In the genomic region with DNA sequence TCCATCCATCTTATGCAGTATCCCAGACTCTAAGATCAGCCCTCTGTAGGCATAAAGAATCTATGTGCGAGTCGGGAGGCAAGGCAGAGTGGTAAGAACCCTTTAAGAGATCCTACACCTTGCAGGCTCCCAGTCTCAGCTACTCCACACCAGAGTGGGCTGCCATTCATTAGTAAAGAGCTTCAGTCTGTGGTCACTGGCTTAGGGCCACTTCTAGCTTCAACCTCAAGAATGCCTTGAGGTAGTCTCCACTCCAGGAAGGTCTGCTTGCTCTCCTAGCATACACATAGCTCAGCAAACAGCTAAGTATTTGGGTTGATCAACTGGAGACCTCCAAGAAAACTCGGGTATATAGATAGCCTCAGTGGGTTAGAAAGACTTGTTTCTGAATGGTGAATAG, we compare ENCODE assay signal across 8 mouse cellular contexts. TPM values are rescaled to one million over a fixed set of nuclear protein-coding genes. Genes with fewer than 3 reads are reported as not detected.
DNase-seq lines count a peak whose midpoint lies in the region; ATAC-seq and TF ChIP-seq lines count a peak whose summit lies in the region.
"Had no signal": no experiment of that assay in that cellular context is flagged by ENCODE, and none has a peak within 500 bp of the region (broad histone marks: within the 10 kb centered on the region; RNA-seq: fewer than 3 reads in every experiment).

No protein-coding gene starts in this region.

- no peaks in the 10 kb centered on the region for H3K36me3 ChIP-seq in lung, embryonic 14.5 days (ENCODE audit: insufficient read depth)
- no peaks in the 10 kb centered on the region for H3K36me3 ChIP-seq in embryonic facial prominence, embryonic 14.5 days (ENCODE audit: control insufficient read depth, insufficient read depth, low read length)
- no peaks in the 10 kb centered on the region for H3K36me3 ChIP-seq in intestine, embryonic 16.5 days (ENCODE audit: control insufficient read depth, insufficient read depth, low read length)
- H3K36me3 ChIP-seq in neural tube, embryonic 13.5 days: no peaks in the 10 kb centered on the region

- H3K9ac ChIP-seq in lung, embryonic 14.5 days: peak overlapping the region; percentile 55; the same call in 1 of the 2 replicates
- 0 out of 2 replicates have a peak overlapping the region, but pooled peaks have one; percentile 50 for H3K9ac ChIP-seq in embryonic facial prominence, embryonic 14.5 days (ENCODE audit: low read depth, low read length)
- H3K9ac ChIP-seq in intestine, embryonic 16.5 days (ENCODE audit: low read depth, low read length): peak overlapping the region; percentile 68
- H3K9ac ChIP-seq in neural tube, embryonic 13.5 days: peak overlapping the region; percentile 67; the same call in 1 of the 2 replicates

- peak overlapping the region; percentile 75 for H3K4me2 ChIP-seq in lung, embryonic 14.5 days
- peak overlapping the region; percentile 70 for H3K4me2 ChIP-seq in embryonic facial prominence, embryonic 14.5 days (ENCODE audit: low read depth, low read length)
- peak overlapping the region; percentile 70 for H3K4me2 ChIP-seq in intestine, embryonic 16.5 days (ENCODE audit: low read depth, low read length)
- peak overlapping the region; percentile 62 for H3K4me2 ChIP-seq in neural tube, embryonic 13.5 days

- WGBS in lung, embryonic 14.5 days: 25% methylated on average over 3 of the region's 3 CpGs
- 36% methylated on average over 3 of the region's 3 CpGs for WGBS in embryonic facial prominence, embryonic 14.5 days
- 35% methylated on average over 3 of the region's 3 CpGs for WGBS in intestine, embryonic 16.5 days
- 40% methylated on average over 3 of the region's 3 CpGs for WGBS in neural tube, embryonic 13.5 days

- no peak for TF ChIP-seq CTCF in lung, embryonic 14.5 days (IDR thresholded peaks at IDR 0.05; ENCODE audit: low read depth)

- H3K27ac ChIP-seq in lung, embryonic 14.5 days (ENCODE audit: low read depth): no peak overlapping the region; the same call in 1 of the 2 replicates
- H3K27ac ChIP-seq in embryonic facial prominence, embryonic 14.5 days (replicated peaks; ENCODE audit: low read depth, low read length): no peak overlapping the region
- H3K27ac ChIP-seq in intestine, embryonic 16.5 days (ENCODE audit: low read length): peak overlapping the region; percentile 93
- H3K27ac ChIP-seq in neural tube, embryonic 13.5 days (replicated peaks): no peak overlapping the region

- no peak for DNase-seq in lung, embryonic 14.5 days
- no peak for DNase-seq in lung, postnatal 14 days
- no peak for DNase-seq in embryonic facial prominence, embryonic 14.5 days (ENCODE audit: low spot score)
- no peak for DNase-seq in right cerebral cortex, postnatal 14 days
- no peak for DNase-seq in urinary bladder, postnatal 14 days (ENCODE audit: low spot score)

- H3K9me3 ChIP-seq in lung, embryonic 14.5 days (ENCODE audit: low read depth, low read length): no peaks in the 10 kb centered on the region
- no peaks in the 10 kb centered on the region for H3K9me3 ChIP-seq in embryonic facial prominence, embryonic 14.5 days (ENCODE audit: control insufficient read depth, low read length)
- H3K9me3 ChIP-seq in intestine, embryonic 16.5 days (ENCODE audit: control insufficient read depth, low read length): no peaks in the 10 kb centered on the region
- no peaks in the 10 kb centered on the region for H3K9me3 ChIP-seq in neural tube, embryonic 13.5 days

- no peak for ATAC-seq in lung, embryonic 14.5 days (ENCODE audit: insufficient read depth)
- no peak for ATAC-seq in embryonic facial prominence, embryonic 14.5 days (ENCODE audit: low read depth)
- no peak for ATAC-seq in intestine, embryonic 16.5 days
- ATAC-seq in neural tube, embryonic 13.5 days (ENCODE audit: low read depth): no peak

- H3K27me3 ChIP-seq in lung, embryonic 14.5 days (ENCODE audit: insufficient read depth, low read length): no peaks in the 10 kb centered on the region
- H3K27me3 ChIP-seq in embryonic facial prominence, embryonic 14.5 days (replicated peaks; ENCODE audit: control insufficient read depth, insufficient read depth, low read length): no peaks in the 10 kb centered on the region
- no peaks in the 10 kb centered on the region for H3K27me3 ChIP-seq in intestine, embryonic 16.5 days (replicated peaks; ENCODE audit: control insufficient read depth, insufficient read depth, low read length)
- no peaks in the 10 kb centered on the region for H3K27me3 ChIP-seq in neural tube, embryonic 13.5 days

- H3K4me1 ChIP-seq in lung, embryonic 14.5 days (ENCODE audit: insufficient read depth): peaks cover 14% of the 10 kb centered on the region
- H3K4me1 ChIP-seq in embryonic facial prominence, embryonic 14.5 days (ENCODE audit: control insufficient read depth, insufficient read depth, low read length): peaks cover 15% of the 10 kb centered on the region
- peaks cover 24% of the 10 kb centered on the region for H3K4me1 ChIP-seq in intestine, embryonic 16.5 days (ENCODE audit: control insufficient read depth, insufficient read depth, low read length)
- H3K4me1 ChIP-seq in neural tube, embryonic 13.5 days (replicated peaks): peaks cover 62% of the 10 kb centered on the region

- H3K4me3 ChIP-seq in lung, embryonic 14.5 days (ENCODE audit: low read depth, low read length): no peak overlapping the region
- H3K4me3 ChIP-seq in embryonic facial prominence, embryonic 14.5 days (ENCODE audit: low read depth, low read length): no peak overlapping the region
- H3K4me3 ChIP-seq in intestine, embryonic 16.5 days (ENCODE audit: low read length): peak overlapping the region; percentile 42; the same call in 1 of the 2 replicates
- H3K4me3 ChIP-seq in neural tube, embryonic 13.5 days: no peak overlapping the region

RNA-seq across cellular contexts. Expression of gene E030018B13Rik, which starts 19.0 kb away (rescaled TPM):
- polyA plus RNA-seq in lung, embryonic 14.5 days (2014; fragmentation: Nextera tagmentation; extraction: Ambion mirVana): 0.18 TPM in 1 of 2 replicates, not detected in the other
- polyA plus RNA-seq in embryonic facial prominence, embryonic 14.5 days (2014; fragmentation: Nextera tagmentation; extraction: Ambion mirVana): not detected in 2 replicates
- polyA plus RNA-seq in intestine, embryonic 16.5 days (2015; fragmentation: Nextera tagmentation; extraction: Ambion mirVana): not detected in 2 replicates
- 0.20 TPM in 1 of 2 replicates, not detected in the other for polyA plus RNA-seq in neural tube, embryonic 13.5 days (2015; fragmentation: Nextera tagmentation; extraction: Ambion mirVana)
- polyA plus RNA-seq: limb, embryonic 11.5 days had no signal

RNA-seq across cellular contexts. Expression of gene Klf13, which starts 41.1 kb away (rescaled TPM):
- polyA plus RNA-seq in lung, embryonic 14.5 days (2014; fragmentation: Nextera tagmentation; extraction: Ambion mirVana): 29.0 and 32.6 TPM in 2 replicates
- 27.6 and 30.1 TPM in 2 replicates for polyA plus RNA-seq in embryonic facial prominence, embryonic 14.5 days (2014; fragmentation: Nextera tagmentation; extraction: Ambion mirVana)
- 23.1 and 23.3 TPM in 2 replicates for polyA plus RNA-seq in intestine, embryonic 16.5 days (2015; fragmentation: Nextera tagmentation; extraction: Ambion mirVana)
- polyA plus RNA-seq in neural tube, embryonic 13.5 days (2015; fragmentation: Nextera tagmentation; extraction: Ambion mirVana): 28.1 and 32.5 TPM in 2 replicates
